Mouse (Mus musculus) lung, postnatal 10 days (tissue): ENCODE measurements around the gene Olfr114.

Experiments
- DNase-seq: peaks from one replicate; pipeline ENCODE4 v3.0.0; 2021

Gene Olfr114

GRCm38 (mm10) chr17:37592643-37593042 is at the start of gene Olfr114:
Olfr114 (minus strand) TSS chr17:37592743.
- no peak for DNase-seq

- DNase-seq = no peak
Observed at GRCm38 (mm10) chr17:37627009-37627408, 34.5 kb upstream of the Olfr114 start, which contains the start of the genes Olfr115 and Olfr116. Olfr115 (minus strand) TSS chr17:37627109. Olfr116 (minus strand) TSS chr17:37627199.

GRCm38 (mm10) chr17:37577563-37577962 is 15.0 kb downstream of the Olfr114 start, which contains the start of gene Olfr113:
Olfr113 (minus strand) TSS chr17:37577663.
- no peak for DNase-seq

GRCm38 (mm10) chr17:37569351-37569750 is 23.2 kb downstream of the Olfr114 start, which contains the start of gene Olfr112:
Olfr112 (minus strand) TSS chr17:37569451.
- no peak for DNase-seq

DNA sequence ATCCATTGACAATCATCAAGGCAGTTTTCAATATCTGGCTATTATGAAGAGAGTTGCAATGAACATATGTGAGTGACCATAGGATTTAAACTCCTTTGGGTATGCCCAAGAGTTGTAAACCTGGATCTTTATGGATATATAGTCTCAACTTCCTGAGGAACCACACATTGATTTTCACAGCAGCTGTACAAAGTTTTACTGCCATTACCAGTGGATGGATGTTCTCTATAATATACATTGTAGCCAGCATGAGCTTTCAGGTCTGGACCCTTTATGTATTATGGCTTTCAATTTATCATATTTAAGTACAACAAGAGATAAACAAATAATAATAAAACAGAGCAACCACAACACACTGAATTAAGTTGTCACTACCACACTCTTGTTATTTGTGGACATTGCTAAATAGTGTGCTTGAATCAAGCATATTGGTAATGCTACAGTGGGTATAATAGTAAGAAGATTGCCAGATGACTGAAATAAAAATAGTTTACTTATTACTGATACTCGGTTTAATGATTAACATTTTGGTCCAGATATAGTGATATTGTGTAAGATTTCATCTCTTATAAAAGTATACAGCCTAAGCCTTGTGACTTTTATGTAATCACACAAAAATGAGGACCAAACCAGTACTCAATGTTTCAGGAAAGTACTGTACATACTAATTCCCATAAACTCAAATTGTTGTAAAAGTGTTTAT is 33.5 kb downstream of the Olfr114 start:
- no peak for DNase-seq

DNA sequence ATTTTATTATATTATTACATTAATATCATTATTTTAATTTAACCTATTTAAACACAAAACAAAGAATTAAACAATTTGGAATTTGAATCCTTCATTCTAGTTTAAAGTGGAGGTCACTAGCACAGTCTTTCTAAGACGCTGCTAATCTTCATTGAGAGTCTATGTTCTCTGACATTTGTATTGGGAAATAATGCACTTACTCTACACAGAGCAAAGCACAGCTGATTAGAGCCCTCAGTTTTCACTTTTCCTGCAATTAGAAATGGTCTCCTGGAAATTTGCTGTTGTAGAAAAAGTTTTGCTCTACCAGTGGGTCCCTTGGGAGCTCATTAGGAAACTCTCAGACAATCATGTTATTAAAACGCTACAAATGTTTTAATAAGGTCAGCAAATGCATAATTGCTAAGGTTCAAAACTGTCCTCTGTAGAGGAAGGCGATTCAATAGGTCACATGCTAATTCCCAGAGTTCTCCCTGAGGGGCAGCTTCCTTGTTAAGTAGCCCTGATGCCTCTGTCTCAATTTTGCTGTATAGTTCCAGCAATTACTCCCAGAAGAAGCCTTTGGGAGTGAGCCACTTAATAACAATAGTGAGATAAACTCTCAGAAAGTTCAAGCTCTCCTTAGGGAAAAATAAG is 48.6 kb downstream of the Olfr114 start:
- no peak for DNase-seq

DNA sequence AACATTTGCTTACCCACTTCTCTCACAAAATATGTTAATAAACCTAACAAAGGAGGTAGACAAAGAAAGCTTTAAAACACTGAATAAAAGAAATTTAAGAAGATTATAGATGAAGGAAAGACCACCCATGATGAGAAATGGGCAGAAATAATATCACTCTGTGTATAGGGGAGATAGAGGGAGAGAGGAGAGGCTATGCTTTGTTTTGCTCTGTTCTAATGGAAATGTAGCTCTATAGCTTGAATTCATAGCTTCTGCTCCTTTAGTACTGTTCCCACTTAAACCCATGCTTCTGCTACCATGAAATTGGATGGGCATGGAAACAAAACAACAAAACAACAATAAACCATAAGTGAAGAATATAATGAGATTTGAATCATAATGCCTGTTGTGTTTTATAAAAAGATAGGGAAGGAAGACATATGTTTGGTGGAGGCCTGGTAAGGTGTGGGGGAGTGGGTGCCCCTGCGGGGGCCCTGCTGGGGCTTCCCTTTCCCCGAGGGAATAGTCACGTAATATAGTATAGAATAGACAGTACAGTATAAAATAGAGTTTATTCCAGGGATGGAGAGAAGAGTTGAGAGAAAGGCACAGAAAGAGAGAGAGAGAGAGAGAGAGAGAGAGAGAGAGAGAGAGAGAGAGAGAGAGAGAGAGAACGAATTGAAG is 51.0 kb downstream of the Olfr114 start:
- no peak for DNase-seq
